24 mouse cellular contexts compared by ENCODE assay signal in genomic region chr13:93648387-93649130, GRCm38 (mm10). TPM values are rescaled to one million over a fixed set of nuclear protein-coding genes. Genes with fewer than 3 reads are reported as not detected.
DNase-seq lines count a peak whose midpoint lies in the region; ATAC-seq and TF ChIP-seq lines count a peak whose summit lies in the region.
"Had no signal": no experiment of that assay in that cellular context is flagged by ENCODE, and none has a peak within 500 bp of the region (broad histone marks: within the 10 kb centered on the region; RNA-seq: fewer than 3 reads in every experiment).

No protein-coding gene starts in this region.

- no peaks in the 10 kb centered on the region for H3K36me3 ChIP-seq in intestine, embryonic 16.5 days (ENCODE audit: control insufficient read depth, insufficient read depth, low read length)
- H3K36me3 ChIP-seq in intestine, postnatal 0 days (ENCODE audit: control insufficient read depth, insufficient read depth), result no peaks in the 10 kb centered on the region
- no peaks in the 10 kb centered on the region for H3K36me3 ChIP-seq in liver, adult 2 months (ENCODE audit: control insufficient read depth, insufficient read depth, low read length)
- H3K36me3 ChIP-seq: hindbrain, embryonic 13.5 days; intestine, embryonic 15.5 days; limb, embryonic 10.5 days had no signal

- no peak overlapping the region for H3K4me3 ChIP-seq in intestine, embryonic 16.5 days (ENCODE audit: low read length)
- no peak overlapping the region for H3K4me3 ChIP-seq in intestine, postnatal 0 days (ENCODE audit: low read depth, low read length)
- H3K4me3 ChIP-seq in liver, adult 2 months (ENCODE audit: insufficient read depth, low read depth, low read length), result no peak overlapping the region
- H3K4me3 ChIP-seq: gastrocnemius, adult 2 months; hindbrain, embryonic 13.5 days; intestine, embryonic 15.5 days; limb, embryonic 10.5 days had no signal

- no peaks in the 10 kb centered on the region for H3K4me1 ChIP-seq in intestine, embryonic 16.5 days (ENCODE audit: control insufficient read depth, insufficient read depth, low read length)
- H3K4me1 ChIP-seq in intestine, postnatal 0 days (replicated peaks; ENCODE audit: control insufficient read depth, insufficient read depth, low read length), result no peaks in the 10 kb centered on the region; the same call in 1 of the 2 replicates
- H3K4me1 ChIP-seq in liver, adult 2 months (ENCODE audit: control insufficient read depth, insufficient read depth, low read length), result peaks cover 10% of the 10 kb centered on the region
- H3K4me1 ChIP-seq: hindbrain, embryonic 13.5 days; intestine, embryonic 15.5 days; limb, embryonic 10.5 days had no signal

- H3K79me2 ChIP-seq in liver, adult 2 months (ENCODE audit: control insufficient read depth, insufficient read depth, low read length), result no peaks in the 10 kb centered on the region

- no peaks in the 10 kb centered on the region for H3K27me3 ChIP-seq in intestine, embryonic 16.5 days (replicated peaks; ENCODE audit: control insufficient read depth, insufficient read depth, low read length)
- H3K27me3 ChIP-seq in intestine, postnatal 0 days (replicated peaks; ENCODE audit: control insufficient read depth, insufficient read depth, low read length), result no peaks in the 10 kb centered on the region
- no peaks in the 10 kb centered on the region for H3K27me3 ChIP-seq in liver, adult 2 months (ENCODE audit: control insufficient read depth, insufficient read depth, low read length)
- H3K27me3 ChIP-seq: hindbrain, embryonic 13.5 days; intestine, embryonic 15.5 days had no signal

- no peak overlapping the region for H3K9ac ChIP-seq in intestine, embryonic 16.5 days (ENCODE audit: low read depth, low read length)
- no peak overlapping the region for H3K9ac ChIP-seq in intestine, postnatal 0 days (ENCODE audit: low read depth, low read length)
- H3K9ac ChIP-seq in liver, adult 2 months (ENCODE audit: low read depth, low read length), result no peak overlapping the region
- H3K9ac ChIP-seq: hindbrain, embryonic 13.5 days; intestine, embryonic 15.5 days had no signal

- H3K9me3 ChIP-seq in intestine, embryonic 16.5 days (ENCODE audit: control insufficient read depth, low read length), result no peaks in the 10 kb centered on the region
- H3K9me3 ChIP-seq in intestine, postnatal 0 days (ENCODE audit: control insufficient read depth), result no peaks in the 10 kb centered on the region
- H3K9me3 ChIP-seq: hindbrain, embryonic 13.5 days; intestine, embryonic 15.5 days; limb, embryonic 10.5 days had no signal

- DNase-seq in ES-CJ7 (ENCODE audit: low read depth, low spot score), result peak; percentile 86
- peak; percentile 28 for DNase-seq in adrenal gland, postnatal 14 days
- DNase-seq in liver, adult 2 months (ENCODE audit: extremely low read depth, low read depth, low spot score), result peak; percentile 99
- DNase-seq in gastrocnemius, adult 18-20 months (ENCODE audit: low spot score), result no peak
- no peak for DNase-seq in lung, postnatal 14 days
- DNase-seq in layer of hippocampus, adult 11-12 months (ENCODE audit: low spot score), result no peak
- DNase-seq: cerebellum, postnatal 14 days; gastrocnemius, adult 2 months; heart, adult 18-20 months; layer of hippocampus, postnatal 36 days; right cerebral cortex, postnatal 25 days; thymus, postnatal 14 days had no signal

- H3K27ac ChIP-seq in intestine, embryonic 16.5 days (ENCODE audit: low read length), result no peak overlapping the region
- H3K27ac ChIP-seq in intestine, postnatal 0 days (ENCODE audit: low read depth, low read length), result no peak overlapping the region
- H3K27ac ChIP-seq in liver, adult 2 months (replicated peaks; ENCODE audit: insufficient read depth, low read depth, low read length), result peak overlapping the region; percentile 95
- H3K27ac ChIP-seq: gastrocnemius, adult 2 months; hindbrain, embryonic 13.5 days; intestine, embryonic 15.5 days; limb, embryonic 10.5 days had no signal

- TF ChIP-seq POLR2A in liver, adult 2 months (IDR thresholded peaks at IDR 0.05; ENCODE audit: extremely low read depth, insufficient read depth, low read length), result no peak

- peak; percentile 52; the same call in 1 of the 2 replicates for ATAC-seq in intestine, embryonic 16.5 days
- ATAC-seq in intestine, postnatal 0 days, result no peak
- ATAC-seq: forebrain, embryonic 16.5 days; intestine, embryonic 15.5 days; Patski had no signal

- no peak overlapping the region for H3K4me2 ChIP-seq in intestine, embryonic 16.5 days (ENCODE audit: low read depth, low read length)
- H3K4me2 ChIP-seq in intestine, postnatal 0 days (replicated peaks; ENCODE audit: low read depth), result no peak overlapping the region
- H3K4me2 ChIP-seq: hindbrain, embryonic 13.5 days; intestine, embryonic 15.5 days had no signal

- TF ChIP-seq CTCF in intestine, postnatal 0 days (IDR thresholded peaks at IDR 0.05; ENCODE audit: low read depth), result no peak
- TF ChIP-seq CTCF in liver, adult 2 months (IDR thresholded peaks at IDR 0.05; ENCODE audit: low read depth, low read length), result no peak

- WGBS in intestine, embryonic 16.5 days, result 66% methylated on average over 7 of the region's 7 CpGs
- WGBS in intestine, postnatal 0 days, result 54% methylated on average over 7 of the region's 7 CpGs
- WGBS in liver, adult 2 months, result 19% methylated on average over 7 of the region's 7 CpGs

RNA-seq across cellular contexts. Expression of gene Bhmt, which starts 10.8 kb away (rescaled TPM):
- polyA plus RNA-seq in intestine, embryonic 16.5 days (2015; fragmentation: Nextera tagmentation; extraction: Ambion mirVana), result 0.59 and 1.8 TPM in 2 replicates
- polyA plus RNA-seq in intestine, postnatal 0 days (2015; fragmentation: Nextera tagmentation; extraction: Ambion mirVana), result 0.05 and 0.09 TPM in 2 replicates
- total RNA-seq in adrenal gland, postnatal 14 days (2021), result 13.3 and 183 TPM in 2 replicates
- total RNA-seq in liver, adult 2 months (2014; rRNA removed), result 1,946 and 4,018 TPM in 2 replicates
- 555 and 844 TPM in 2 replicates for polyA plus RNA-seq in liver, adult 2 months (2012; rRNA removed)
- under 1 TPM in 1 of 2 experiments, not detected in 1; 0.45 TPM for total RNA-seq in gastrocnemius, adult 18-20 months (2021)
- total RNA-seq: gastrocnemius, adult 2 months; heart, adult 18-20 months; layer of hippocampus, postnatal 36 days; megakaryocyte-erythroid progenitor cell, adult 5-6 weeks had no signal
- polyA plus RNA-seq: forebrain, embryonic 16.5 days; heart, embryonic 16.5 days; limb, embryonic 10.5 days; midbrain, postnatal 0 days; neural tube, embryonic 11.5 days; Patski had no signal

RNA-seq across cellular contexts. Expression of gene Bhmt2, which starts 25.5 kb away (rescaled TPM):
- 0.26 and 0.94 TPM in 2 replicates for polyA plus RNA-seq in intestine, embryonic 16.5 days (2015; fragmentation: Nextera tagmentation; extraction: Ambion mirVana)
- polyA plus RNA-seq in intestine, postnatal 0 days (2015; fragmentation: Nextera tagmentation; extraction: Ambion mirVana), result 0.04 TPM in 1 of 2 replicates, not detected in the other
- 0.90 and 18.5 TPM in 2 replicates for total RNA-seq in adrenal gland, postnatal 14 days (2021)
- 147 and 179 TPM in 2 replicates for total RNA-seq in liver, adult 2 months (2014; rRNA removed)
- 127 and 153 TPM in 2 replicates for polyA plus RNA-seq in liver, adult 2 months (2012; rRNA removed)
- under 1 TPM in 1 of 2 experiments, not detected in 1; 0.12 TPM for total RNA-seq in gastrocnemius, adult 18-20 months (2021)
- total RNA-seq: gastrocnemius, adult 2 months; heart, adult 18-20 months; megakaryocyte-erythroid progenitor cell, adult 5-6 weeks; midbrain, postnatal 0 days had no signal
- polyA plus RNA-seq: limb, embryonic 10.5 days; midbrain, postnatal 0 days; neural tube, embryonic 11.5 days had no signal

RNA-seq across cellular contexts. Expression of gene Dmgdh, which starts 25.7 kb away (rescaled TPM):
- polyA plus RNA-seq in intestine, embryonic 16.5 days (2015; fragmentation: Nextera tagmentation; extraction: Ambion mirVana), result 0.20 and 0.50 TPM in 2 replicates
- polyA plus RNA-seq in intestine, postnatal 0 days (2015; fragmentation: Nextera tagmentation; extraction: Ambion mirVana), result 0.58 and 0.90 TPM in 2 replicates
- total RNA-seq in adrenal gland, postnatal 14 days (2021), result 1.1 and 29.6 TPM in 2 replicates
- total RNA-seq in liver, adult 2 months (2014; rRNA removed), result 234 and 283 TPM in 2 replicates
- polyA plus RNA-seq in liver, adult 2 months (2012; rRNA removed), result 132 and 197 TPM in 2 replicates
- under 1 TPM in 1 of 2 experiments, not detected in 1; 0.14 TPM for total RNA-seq in gastrocnemius, adult 18-20 months (2021)
- total RNA-seq: gastrocnemius, adult 2 months; heart, adult 18-20 months; megakaryocyte-erythroid progenitor cell, adult 5-6 weeks; midbrain, postnatal 0 days had no signal
- polyA plus RNA-seq: limb, embryonic 10.5 days; lung, embryonic 16.5 days; neural tube, embryonic 11.5 days; Patski had no signal

Comparison
In these comparisons a context has a peak if more than half of its experiments do, and no peak if none do; other contexts are left out.
1. DNase-seq: peak in ES-CJ7 (single experiment), adrenal gland, postnatal 14 days (single experiment) and liver, adult 2 months (single experiment); none in gastrocnemius, adult 18-20 months (single experiment), lung, postnatal 14 days (single experiment) and layer of hippocampus, adult 11-12 months (single experiment).